In the genomic region with DNA sequence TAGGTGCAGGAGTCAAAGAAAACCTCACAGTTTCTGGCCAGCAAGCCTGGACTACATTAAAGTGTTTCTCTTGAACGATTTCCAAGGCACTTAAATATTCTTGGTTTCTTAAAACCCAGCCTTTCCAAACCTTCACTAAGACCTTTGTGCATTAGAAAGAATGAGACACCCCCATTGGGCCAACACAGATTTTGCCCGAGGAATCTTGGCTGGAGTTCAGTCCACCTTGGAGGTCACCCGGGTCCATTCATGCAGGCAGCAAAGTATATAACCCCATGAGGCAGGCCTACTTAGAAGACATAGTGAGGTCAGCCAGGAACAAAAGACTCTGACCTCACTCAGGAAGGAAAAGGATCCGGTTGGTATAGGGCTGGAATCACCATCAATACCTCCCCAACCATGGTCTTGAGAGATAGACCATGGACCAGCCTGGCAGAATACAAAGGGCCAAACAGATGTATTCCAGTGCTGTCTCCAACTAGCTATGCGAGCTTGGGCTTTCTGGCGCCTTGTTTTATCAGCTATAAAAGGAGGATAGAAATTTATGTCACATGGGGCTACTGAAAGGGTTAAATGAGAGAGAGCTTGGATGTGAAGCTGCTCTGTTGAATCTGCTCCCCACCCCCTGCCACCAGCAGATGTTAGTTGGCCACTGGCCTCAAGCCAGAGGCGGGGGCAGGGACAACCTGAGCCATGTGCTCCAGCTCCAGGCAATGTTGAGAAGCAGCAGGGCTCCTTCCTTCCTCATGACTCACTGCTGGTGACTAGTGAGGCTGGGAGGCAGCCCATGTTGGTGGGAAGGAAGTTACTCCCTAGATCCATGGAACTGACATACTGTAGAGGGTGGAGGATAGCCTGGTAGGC, we compare ENCODE assay signal across 9 mouse cellular contexts.
DNase-seq lines count a peak whose midpoint lies in the region; ATAC-seq and TF ChIP-seq lines count a peak whose summit lies in the region.
"Had no signal": no experiment of that assay in that cellular context is flagged by ENCODE, and none has a peak within 500 bp of the region (broad histone marks: within the 10 kb centered on the region; RNA-seq: fewer than 3 reads in every experiment).

No protein-coding gene starts in this region.

- H3K4me3 ChIP-seq in liver, embryonic 12.5 days = no peak overlapping the region
- no peak overlapping the region for H3K4me3 ChIP-seq in forebrain, postnatal 0 days (ENCODE audit: low read depth, low read length)
- no peak overlapping the region for H3K4me3 ChIP-seq in hindbrain, embryonic 16.5 days (ENCODE audit: low read length)

- ATAC-seq in liver, embryonic 12.5 days = no peak
- ATAC-seq in forebrain, postnatal 0 days = peak; percentile 51
- ATAC-seq in hindbrain, embryonic 16.5 days = peak; percentile 72

- peak; percentile 44 for DNase-seq in liver
- DNase-seq in brain, adult 2 months (ENCODE audit: low read depth, low spot score) = peak; percentile 95
- peak; percentile 57 for DNase-seq in forebrain, postnatal 0 days
- DNase-seq in left cerebral cortex, adult 11 months (ENCODE audit: low spot score) = peak; percentile 57
- DNase-seq in right cerebral cortex, postnatal 10 days (ENCODE audit: low spot score in 2 of 2) = peak; percentile 76 to 83
- DNase-seq in spleen, postnatal 10 days (ENCODE audit: low spot score in 2 of 2) = no peak

- no peak overlapping the region for H3K27ac ChIP-seq in liver, embryonic 12.5 days
- no peak overlapping the region for H3K27ac ChIP-seq in forebrain, postnatal 0 days (ENCODE audit: low read depth, low read length)
- peak overlapping the region; percentile 34 for H3K27ac ChIP-seq in hindbrain, embryonic 16.5 days (ENCODE audit: low read depth, low read length)

- H3K27me3 ChIP-seq in liver, embryonic 12.5 days (replicated peaks) = no peaks in the 10 kb centered on the region
- H3K27me3 ChIP-seq in forebrain, postnatal 0 days (ENCODE audit: insufficient read depth, low read length) = no peaks in the 10 kb centered on the region
- H3K27me3 ChIP-seq in hindbrain, embryonic 16.5 days (replicated peaks; ENCODE audit: control insufficient read depth, insufficient read depth, low read length) = no peaks in the 10 kb centered on the region

- no peaks in the 10 kb centered on the region for H3K9me3 ChIP-seq in liver, embryonic 12.5 days (replicated peaks)
- H3K9me3 ChIP-seq in forebrain, postnatal 0 days (ENCODE audit: low read length) = no peaks in the 10 kb centered on the region
- no peaks in the 10 kb centered on the region for H3K9me3 ChIP-seq in hindbrain, embryonic 16.5 days (ENCODE audit: control insufficient read depth, low read length)

- H3K4me1 ChIP-seq in liver, embryonic 12.5 days = no peaks in the 10 kb centered on the region
- peaks cover 5% of the 10 kb centered on the region; the same call in 1 of the 2 replicates for H3K4me1 ChIP-seq in forebrain, postnatal 0 days (ENCODE audit: insufficient read depth)
- peaks cover 18% of the 10 kb centered on the region for H3K4me1 ChIP-seq in hindbrain, embryonic 16.5 days (ENCODE audit: control insufficient read depth, insufficient read depth, low read depth, low read length)

- H3K36me3 ChIP-seq in liver, embryonic 12.5 days = no peaks in the 10 kb centered on the region
- no peaks in the 10 kb centered on the region for H3K36me3 ChIP-seq in forebrain, postnatal 0 days (ENCODE audit: insufficient read depth)
- no peaks in the 10 kb centered on the region for H3K36me3 ChIP-seq in hindbrain, embryonic 16.5 days (ENCODE audit: control insufficient read depth, insufficient read depth, low read length)
- H3K36me3 ChIP-seq: G1E had no signal

- no peak overlapping the region for H3K9ac ChIP-seq in liver, embryonic 12.5 days
- H3K9ac ChIP-seq in forebrain, postnatal 0 days = no peak overlapping the region
- H3K9ac ChIP-seq in hindbrain, embryonic 16.5 days (ENCODE audit: low read depth, low read length) = no peak overlapping the region

- 38% methylated on average over 7 of the region's 7 CpGs for WGBS in liver, embryonic 12.5 days (ENCODE audit: insufficient replicate concordance)
- 56% methylated on average over 7 of the region's 7 CpGs for whole genome bisulfite sequencing in forebrain, postnatal 0 days
- WGBS in hindbrain, embryonic 16.5 days = 54% methylated on average over 7 of the region's 7 CpGs

- TF ChIP-seq CTCF in forebrain, postnatal 0 days (IDR thresholded peaks at IDR 0.05; ENCODE audit: low read depth) = no peak

- no peak overlapping the region for H3K4me2 ChIP-seq in liver, embryonic 12.5 days
- no peak overlapping the region for H3K4me2 ChIP-seq in forebrain, postnatal 0 days (ENCODE audit: low read depth)
- no peak overlapping the region for H3K4me2 ChIP-seq in hindbrain, embryonic 16.5 days (ENCODE audit: low read length)

Comparison
In these comparisons a context has a peak if more than half of its experiments do, and no peak if none do; other contexts are left out.
1. DNase-seq: peak in liver (single experiment), brain, adult 2 months (single experiment), forebrain, postnatal 0 days (single experiment), left cerebral cortex, adult 11 months (single experiment) and right cerebral cortex, postnatal 10 days (2 of 2); none in spleen, postnatal 10 days (0 of 2).